Mouse (Mus musculus) heart, adult 8-10 months (tissue): ENCODE measurements around the gene Tent4a. TPM values are rescaled to one million over a fixed set of nuclear protein-coding genes. Genes with fewer than 3 reads are reported as not detected.
A peak's percentile ranks its signal among the peaks of the same experiment; 100 is the strongest.

ENCODE experiments used
- DNase-seq: peaks from one replicate; pipeline ENCODE4 v3.0.0; 2022; ENCODE audit warnings: low spot score
- total RNA-seq, 4 experiments: library from RNA; stranded (reverse); gene quantifications; 2 replicates each; pipeline ENCODE4 v1.2.4; 2022

Gene Tent4a
- total RNA-seq, 4 experiments from 2014 or later = 10.6 to 14.1 (median 11.9) TPM

GRCm38 (mm10) chr13:69523444-69524157 lies 10.8 kb downstream of the Tent4a start:
- DNase-seq = no peak

- no peak for DNase-seq
These were observed 12.1 kb downstream of the Tent4a start for GRCm38 (mm10) chr13:69522161-69522791.

GRCm38 (mm10) chr13:69519137-69519536 lies 15.3 kb downstream of the Tent4a start:
- DNase-seq = no peak

GRCm38 (mm10) chr13:69517445-69517844 lies 17.0 kb downstream of the Tent4a start:
- no peak for DNase-seq

DNA sequence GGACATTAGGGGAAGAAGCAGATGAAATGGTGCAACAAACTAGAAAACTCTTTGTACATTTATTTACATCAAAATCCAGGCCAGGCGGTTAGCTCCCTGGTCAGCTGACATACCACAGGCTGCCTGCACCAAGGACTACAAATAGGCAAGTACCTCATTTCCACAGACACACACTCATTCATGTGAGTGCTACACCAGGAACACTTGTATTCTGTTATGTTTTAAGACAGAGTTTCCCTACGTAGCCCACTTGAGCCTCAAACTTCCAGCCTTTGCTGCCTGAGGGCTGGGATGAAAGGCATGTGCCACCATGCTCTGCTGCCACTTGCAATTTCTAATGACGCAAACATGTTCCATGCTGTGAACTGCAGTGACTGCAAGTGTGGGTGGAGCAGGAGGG lies 19.3 kb downstream of the Tent4a start:
- DNase-seq = no peak

DNA sequence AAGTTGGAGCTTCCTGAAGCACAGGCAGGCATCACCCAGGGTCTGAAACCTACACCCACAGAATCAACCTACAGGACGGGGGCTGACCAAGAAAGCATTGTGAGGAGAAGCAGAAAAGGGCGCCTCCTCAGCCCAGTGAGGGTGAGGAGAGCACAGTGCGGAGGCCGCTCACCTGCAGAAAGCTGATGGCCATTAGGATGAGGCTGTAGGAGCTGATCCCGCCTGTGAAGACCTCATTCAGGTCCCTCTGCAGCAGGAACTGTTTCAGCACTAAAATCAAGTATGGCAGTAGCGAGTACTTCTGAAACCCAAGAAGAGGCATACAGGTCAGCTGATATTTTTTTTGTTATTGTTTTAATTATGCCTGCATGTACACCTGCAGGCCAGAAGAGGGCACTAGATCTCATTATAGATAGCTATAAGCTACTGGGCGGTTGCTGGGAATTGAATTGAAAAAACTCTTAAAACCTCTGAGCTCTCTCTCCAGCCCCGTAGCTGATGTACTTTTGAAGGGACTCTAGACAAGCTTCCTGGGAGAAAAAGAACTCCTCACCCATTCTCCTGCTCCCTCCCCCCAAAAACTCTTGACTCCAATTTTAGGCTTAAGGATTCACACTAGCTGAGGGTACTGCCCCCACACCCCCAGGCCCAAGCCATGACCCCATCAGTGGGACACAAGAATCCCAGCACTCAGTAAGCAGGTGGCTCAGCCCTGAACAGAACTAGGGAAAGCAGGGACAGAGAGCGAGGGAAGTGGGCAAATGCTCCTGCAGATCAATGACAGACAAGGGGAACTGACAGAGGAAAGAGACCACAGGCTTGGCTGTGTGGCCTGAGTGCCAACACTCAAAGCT lies 24.8 kb downstream of the Tent4a start:
- no peak for DNase-seq

DNA sequence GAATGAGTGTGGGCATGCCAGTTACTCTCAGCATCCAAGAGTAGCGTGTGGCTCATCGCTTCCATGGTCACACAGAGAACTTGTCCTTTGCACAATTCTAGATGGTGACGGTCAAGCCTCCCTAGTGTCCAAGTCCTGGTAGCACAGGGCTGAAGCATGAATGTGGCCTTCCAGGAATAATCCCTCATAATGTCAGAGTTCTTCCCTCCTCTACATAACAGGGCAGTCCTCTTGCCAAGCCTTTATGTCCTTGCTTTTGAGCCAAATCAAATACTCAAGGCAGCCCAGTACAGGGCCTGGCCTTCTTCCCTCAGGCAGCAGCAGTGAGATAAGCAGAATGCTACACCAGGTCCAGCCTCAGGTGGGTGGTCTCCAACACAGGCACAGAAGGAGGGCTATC lies 26.8 kb downstream of the Tent4a start:
- DNase-seq = no peak

- no peak for DNase-seq
These were observed 27.9 kb downstream of the Tent4a start for GRCm38 (mm10) chr13:69506341-69507086.

GRCm38 (mm10) chr13:69502863-69503262 lies 31.6 kb downstream of the Tent4a start:
- DNase-seq = no peak

GRCm38 (mm10) chr13:69502157-69502750 lies 32.2 kb downstream of the Tent4a start:
- no peak for DNase-seq

- DNase-seq = no peak
These were observed 36.1 kb downstream of the Tent4a start for GRCm38 (mm10) chr13:69498276-69498675.

- peak; percentile 30 for DNase-seq
These were observed 41.4 kb downstream of the Tent4a start for GRCm38 (mm10) chr13:69492876-69493463.

DNA sequence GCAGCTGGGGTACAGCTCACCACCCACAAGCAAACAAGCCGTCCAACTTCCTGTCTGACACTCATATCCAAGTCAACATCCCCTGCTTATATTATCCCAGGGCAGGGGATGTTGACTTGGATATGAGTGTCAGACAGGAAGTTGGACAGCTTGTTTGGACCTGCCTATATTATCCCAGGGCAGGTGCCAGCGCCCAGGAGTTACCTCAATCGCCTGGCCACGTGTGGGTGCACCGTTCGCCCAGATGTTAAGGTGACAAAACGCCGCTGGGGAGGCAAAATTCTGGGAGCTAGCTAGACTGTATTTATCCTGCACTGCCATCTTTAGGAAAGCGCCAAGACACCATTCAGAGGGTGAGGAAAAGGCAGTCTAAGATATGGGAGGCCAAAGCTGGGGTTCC lies 44.6 kb downstream of the Tent4a start:
- DNase-seq = no peak

DNA sequence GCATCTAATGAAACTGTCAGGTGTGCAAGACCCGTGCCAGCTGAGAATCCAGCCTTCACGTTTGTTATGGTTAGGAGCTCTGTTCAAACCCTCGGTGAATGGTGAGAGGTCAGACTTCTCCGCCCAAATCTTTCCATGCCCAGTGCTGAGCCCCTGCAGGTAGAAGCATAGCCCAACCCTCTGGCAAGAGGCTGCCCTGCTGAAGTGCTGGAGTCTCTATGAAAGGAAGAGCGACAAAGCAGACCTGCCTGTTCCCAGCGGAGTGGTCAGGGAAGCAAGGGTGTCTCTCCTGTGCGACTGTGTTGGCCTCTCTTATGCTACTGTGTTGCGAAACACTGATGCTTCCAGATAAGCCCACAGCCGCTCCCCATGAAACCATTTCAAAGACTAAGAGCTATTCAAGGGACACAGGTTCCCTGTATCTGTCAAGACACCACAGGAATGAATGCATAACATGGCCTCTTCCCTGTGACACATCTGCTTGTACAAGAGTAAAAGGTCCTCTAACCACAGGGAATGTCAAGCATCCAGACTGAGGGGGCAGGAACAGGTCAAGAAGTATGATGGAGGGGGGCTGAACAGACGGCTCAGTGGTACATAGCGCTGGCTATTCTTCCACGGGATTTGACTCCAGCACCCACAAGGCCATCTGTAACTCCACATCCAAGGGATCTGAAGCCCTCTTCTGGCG lies 45.7 kb downstream of the Tent4a start:
- no peak for DNase-seq

- DNase-seq = no peak
These were observed 46.7 kb downstream of the Tent4a start for GRCm38 (mm10) chr13:69487611-69488275.

DNA sequence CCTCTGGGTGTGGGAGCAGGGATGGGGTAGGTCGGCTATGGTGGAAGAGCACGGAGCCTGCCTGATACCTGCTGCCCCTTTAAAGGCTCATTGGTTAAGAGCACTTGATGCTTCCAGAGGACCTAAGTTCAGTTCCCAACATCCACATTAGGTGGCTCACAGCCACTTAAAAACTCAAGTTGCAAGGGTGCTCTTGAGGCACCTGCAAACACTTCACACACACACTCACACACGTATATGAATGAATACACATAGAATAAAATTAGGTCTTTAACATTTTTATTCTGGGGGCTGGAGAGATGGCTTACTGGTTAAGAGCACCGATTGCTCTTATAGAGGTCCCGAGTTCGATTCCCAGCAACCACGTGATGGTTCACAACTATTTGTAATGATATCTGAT lies 47.3 kb downstream of the Tent4a start:
- DNase-seq = no peak

- DNase-seq = no peak
These were observed 48.6 kb downstream of the Tent4a start for GRCm38 (mm10) chr13:69485833-69486232.

- DNase-seq = no peak
These were observed 49.1 kb downstream of the Tent4a start for GRCm38 (mm10) chr13:69485326-69485725.

DNA sequence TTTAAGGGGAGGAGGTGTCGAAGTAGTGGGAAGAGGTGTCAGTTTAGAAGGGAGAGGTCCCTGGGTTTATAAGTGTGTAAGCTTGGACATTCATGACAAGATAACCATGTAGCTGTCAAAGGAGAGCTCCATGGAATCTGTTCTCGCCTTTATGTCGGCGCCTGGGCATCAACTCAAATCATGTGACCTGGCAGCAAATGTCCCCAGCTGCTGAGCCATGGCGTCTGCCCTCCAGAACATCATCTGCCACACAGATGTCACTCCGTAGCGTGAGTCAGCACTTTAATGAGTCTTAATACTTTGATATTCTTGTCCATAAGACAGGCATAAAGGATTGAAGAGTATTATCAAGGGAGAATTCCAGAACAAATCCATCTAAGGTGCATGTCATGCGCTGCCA lies 51.7 kb downstream of the Tent4a start:
- peak; percentile 38 for DNase-seq
